Mouse (Mus musculus) megakaryocyte, embryonic 14.5 days (primary cell): ENCODE results near the gene Sh2b2.

ENCODE experiments used
- FLI1 ChIP-seq: IDR thresholded peaks from 2 replicates; pipeline ENCODE4 v1.6.1; 2012; ENCODE audit warnings: low read length, inconsistent platforms, mixed read lengths
- GATA1 ChIP-seq: IDR thresholded peaks from 3 replicates; pipeline ENCODE4 v1.6.1; 2012; ENCODE audit warnings: mixed read lengths, low read length, inconsistent platforms, borderline replicate concordance

- no peak for TF ChIP-seq GATA1
- no peak for TF ChIP-seq FLI1
These were observed 38.8 kb upstream of the Sh2b2 start for GRCm38 (mm10) chr5:136285106-136285505.
